ENCODE assay signal across 8 mouse cellular contexts in genomic region chr15:83593702-83594512, GRCm38 (mm10). TPM values are rescaled to one million over a fixed set of nuclear protein-coding genes. Genes with fewer than 3 reads are reported as not detected.
DNase-seq lines count a peak whose midpoint lies in the region; ATAC-seq lines count a peak whose summit lies in the region.

No protein-coding gene starts in this region.

- peak overlapping the region; percentile 68 for H3K4me2 ChIP-seq in hindbrain, embryonic 16.5 days (ENCODE audit: low read length)
- H3K4me2 ChIP-seq in midbrain, embryonic 16.5 days (ENCODE audit: low read length): peak overlapping the region; percentile 94

- peak overlapping the region; percentile 99 for H3K4me3 ChIP-seq in megakaryocyte, embryonic 14.5 days (replicated peaks)
- H3K4me3 ChIP-seq in hindbrain, embryonic 16.5 days (ENCODE audit: low read length): peak overlapping the region; percentile 81
- H3K4me3 ChIP-seq in midbrain, embryonic 16.5 days (ENCODE audit: low read depth, low read length): peak overlapping the region; percentile 84

- no peak overlapping the region for H3K27ac ChIP-seq in hindbrain, embryonic 16.5 days (ENCODE audit: low read depth, low read length)
- H3K27ac ChIP-seq in midbrain, embryonic 16.5 days (ENCODE audit: low read length): peak overlapping the region; percentile 68; the same call in 1 of the 2 replicates

- no peak for DNase-seq in urinary bladder, adult 2 months (ENCODE audit: low spot score)
- no peak for DNase-seq in ovary, postnatal 14 days (ENCODE audit: low spot score)
- DNase-seq in left cerebral cortex, adult 11 months (ENCODE audit: low spot score): no peak

- H3K9me3 ChIP-seq in megakaryocyte, embryonic 14.5 days: no peaks in the 10 kb centered on the region
- H3K9me3 ChIP-seq in hindbrain, embryonic 16.5 days (ENCODE audit: control insufficient read depth, low read length): no peaks in the 10 kb centered on the region
- H3K9me3 ChIP-seq in midbrain, embryonic 16.5 days (replicated peaks; ENCODE audit: control insufficient read depth, low read length, poor library complexity, severe bottlenecking): no peaks in the 10 kb centered on the region

- 12% methylated on average over 19 of the region's 19 CpGs for WGBS in hindbrain, embryonic 16.5 days
- 12% methylated on average over 19 of the region's 19 CpGs for WGBS in midbrain, embryonic 16.5 days

- ATAC-seq in megakaryocyte, adult 5-6 weeks (ENCODE audit: poor library complexity, severe bottlenecking): no peak
- ATAC-seq in common myeloid progenitor, adult 5-6 weeks (replicated peaks; ENCODE audit: low read depth, poor library complexity, severe bottlenecking): peak; percentile 24; the same call in 1 of the 2 replicates
- ATAC-seq in hindbrain, embryonic 16.5 days: peak; percentile 45
- peak; percentile 62 for ATAC-seq in midbrain, embryonic 16.5 days

- H3K4me1 ChIP-seq in megakaryocyte, embryonic 14.5 days: peaks cover 76% of the 10 kb centered on the region
- H3K4me1 ChIP-seq in hindbrain, embryonic 16.5 days (ENCODE audit: control insufficient read depth, insufficient read depth, low read depth, low read length): peaks cover 16% of the 10 kb centered on the region
- peaks cover 21% of the 10 kb centered on the region for H3K4me1 ChIP-seq in midbrain, embryonic 16.5 days (ENCODE audit: control insufficient read depth, insufficient read depth, low read length)

- H3K36me3 ChIP-seq in megakaryocyte, embryonic 14.5 days (replicated peaks; ENCODE audit: low read length): peaks cover 35% of the 10 kb centered on the region
- peaks cover 2% of the 10 kb centered on the region; the same call in 1 of the 2 replicates for H3K36me3 ChIP-seq in hindbrain, embryonic 16.5 days (ENCODE audit: control insufficient read depth, insufficient read depth, low read length)
- H3K36me3 ChIP-seq in midbrain, embryonic 16.5 days (ENCODE audit: control insufficient read depth, insufficient read depth, low read length): no peaks in the 10 kb centered on the region

- H3K9ac ChIP-seq in hindbrain, embryonic 16.5 days (ENCODE audit: low read depth, low read length): peak overlapping the region; percentile 84
- H3K9ac ChIP-seq in midbrain, embryonic 16.5 days (ENCODE audit: low read depth, low read length): peak overlapping the region; percentile 78

- H3K27me3 ChIP-seq in megakaryocyte, embryonic 14.5 days (replicated peaks): no peaks in the 10 kb centered on the region
- no peaks in the 10 kb centered on the region for H3K27me3 ChIP-seq in hindbrain, embryonic 16.5 days (replicated peaks; ENCODE audit: control insufficient read depth, insufficient read depth, low read length)
- no peaks in the 10 kb centered on the region for H3K27me3 ChIP-seq in midbrain, embryonic 16.5 days (ENCODE audit: control insufficient read depth, insufficient read depth, low read depth, low read length)

RNA-seq across cellular contexts. Expression of gene Ttll12, which starts 1.1 kb away (rescaled TPM):
- 36.8 and 55.0 TPM in 2 replicates for polyA plus RNA-seq in megakaryocyte, embryonic 14.5 days (2012; ENCODE audit: insufficient read depth, low replicate concordance)
- 5.9 and 6.1 TPM in 2 replicates for total RNA-seq in megakaryocyte, adult 5-6 weeks (2015)
- total RNA-seq in megakaryocyte, adult 5-6 weeks (2017): 3.0 and 6.5 TPM in 2 replicates
- total RNA-seq in common myeloid progenitor, adult 5-6 weeks (2017): 22.5 and 26.0 TPM in 2 replicates
- polyA plus RNA-seq in hindbrain, embryonic 16.5 days (2015; fragmentation: Nextera tagmentation; extraction: Ambion mirVana): 42.6 and 49.6 TPM in 2 replicates
- polyA plus RNA-seq in midbrain, embryonic 16.5 days (2015; fragmentation: Nextera tagmentation; extraction: Ambion mirVana): 47.4 and 49.2 TPM in 2 replicates
- 11.2 and 11.7 TPM in 2 replicates for polyA plus RNA-seq in urinary bladder, adult 2 months (2012; rRNA removed)

RNA-seq across cellular contexts. Expression of gene Mcat, which starts 30.3 kb away (rescaled TPM):
- 15.3 and 15.9 TPM in 2 replicates for polyA plus RNA-seq in megakaryocyte, embryonic 14.5 days (2012; ENCODE audit: insufficient read depth, low replicate concordance)
- 4.3 and 5.2 TPM in 2 replicates for total RNA-seq in megakaryocyte, adult 5-6 weeks (2015)
- total RNA-seq in megakaryocyte, adult 5-6 weeks (2017): 7.0 and 8.0 TPM in 2 replicates
- 15.0 and 25.3 TPM in 2 replicates for total RNA-seq in common myeloid progenitor, adult 5-6 weeks (2017)
- polyA plus RNA-seq in hindbrain, embryonic 16.5 days (2015; fragmentation: Nextera tagmentation; extraction: Ambion mirVana): 29.4 and 32.7 TPM in 2 replicates
- 25.9 and 30.3 TPM in 2 replicates for polyA plus RNA-seq in midbrain, embryonic 16.5 days (2015; fragmentation: Nextera tagmentation; extraction: Ambion mirVana)
- polyA plus RNA-seq in urinary bladder, adult 2 months (2012; rRNA removed): 22.5 and 23.5 TPM in 2 replicates

RNA-seq across cellular contexts. Expression of gene Tspo, which starts 30.5 kb away (rescaled TPM):
- polyA plus RNA-seq in megakaryocyte, embryonic 14.5 days (2012; ENCODE audit: insufficient read depth, low replicate concordance): 531 TPM in 2 replicates
- total RNA-seq in megakaryocyte, adult 5-6 weeks (2015): 184 and 209 TPM in 2 replicates
- total RNA-seq in megakaryocyte, adult 5-6 weeks (2017): 112 and 119 TPM in 2 replicates
- total RNA-seq in common myeloid progenitor, adult 5-6 weeks (2017): 60.8 and 78.3 TPM in 2 replicates
- 11.5 and 12.7 TPM in 2 replicates for polyA plus RNA-seq in hindbrain, embryonic 16.5 days (2015; fragmentation: Nextera tagmentation; extraction: Ambion mirVana)
- 5.8 and 6.1 TPM in 2 replicates for polyA plus RNA-seq in midbrain, embryonic 16.5 days (2015; fragmentation: Nextera tagmentation; extraction: Ambion mirVana)
- 214 and 260 TPM in 2 replicates for polyA plus RNA-seq in urinary bladder, adult 2 months (2012; rRNA removed)

Comparison
In these comparisons a context has a peak if more than half of its experiments do, and no peak if none do; other contexts are left out.
1. RNA of gene Tspo, which starts 30.5 kb away (polyA plus RNA-seq): 531 TPM in megakaryocyte, embryonic 14.5 days and 214 to 260 TPM in urinary bladder, adult 2 months; 11.5 to 12.7 TPM in hindbrain, embryonic 16.5 days and 5.8 to 6.1 TPM in midbrain, embryonic 16.5 days; every median in the first group is over 10 times any median in the second.
2. Peak in every context shown above with its lines, with median percentiles within 50 percentile points of each other: H3K4me3 ChIP-seq.